Mouse (Mus musculus): ENCODE data around the gene Pgbd5. TPM values are rescaled to one million over a fixed set of nuclear protein-coding genes. Genes with fewer than 3 reads are reported as not detected.

The Pgbd5 gene
- total RNA-seq, 2 experiments from 2014 or later: 2.5 to 3.9 TPM

GRCm38 (mm10) chr8:124351636-124352035 is 87.8 kb downstream of the Pgbd5 start:
- intact Hi-C loops (cut with DNase I): no loop called here
- DNase-seq: no peak

- DNase-seq: peak; percentile 86 to 94
- intact Hi-C loops (cut with DNase I): loop anchor here (1.0 to 10.0 kb wide), 5 partner anchors 62 to 555 kb away; no protein-coding TSS in a partner anchor
Observed at GRCm38 (mm10) chr8:124349663-124350062, 89.8 kb downstream of the Pgbd5 start.

GRCm38 (mm10) chr8:124348087-124348486 is 91.4 kb downstream of the Pgbd5 start:
- DNase-seq: no peak
- intact Hi-C loops (cut with DNase I): loop anchor here (5.0 to 10.0 kb wide), 3 partner anchors 61 to 553 kb away; no protein-coding TSS in a partner anchor

GRCm38 (mm10) chr8:124346852-124347523 is 92.5 kb downstream of the Pgbd5 start:
- DNase-seq: peak; percentile 59 to 83
- intact Hi-C loops (cut with DNase I): loop anchor here (2.0 to 10.0 kb wide), 4 partner anchors 60 to 552 kb away; partner anchors contain the start of gene Galnt2

DNA sequence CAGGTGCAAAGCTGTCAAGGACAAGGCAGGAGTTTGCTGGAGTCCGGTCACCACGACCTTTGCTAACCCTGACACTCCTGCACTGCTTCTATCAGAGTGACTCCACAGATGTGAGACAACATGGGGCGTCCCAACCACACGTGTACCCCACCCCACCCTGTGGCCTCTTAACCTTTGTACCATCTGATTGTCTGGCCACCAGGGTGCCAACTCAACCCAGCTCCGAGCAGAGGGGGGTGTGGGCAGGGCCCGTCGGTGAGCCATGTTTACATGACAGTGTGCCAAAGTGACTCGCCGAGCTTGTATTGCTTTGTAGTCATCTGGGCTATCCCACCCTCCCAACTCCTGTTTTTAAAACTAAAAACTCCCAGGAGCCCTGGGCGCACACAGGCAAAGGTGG is 94.4 kb downstream of the Pgbd5 start:
- no peak for DNase-seq
- intact Hi-C loops (cut with DNase I): loop anchor here (5.0 to 10.0 kb wide), 3 partner anchors 58 to 550 kb away; no protein-coding TSS in a partner anchor

- no peak for DNase-seq
- intact Hi-C loops (cut with DNase I): loop anchor here (10.0 kb wide), 1 partner anchor 549 kb away; no protein-coding TSS in a partner anchor
Observed at GRCm38 (mm10) chr8:124343991-124344390, 95.5 kb downstream of the Pgbd5 start.

DNA sequence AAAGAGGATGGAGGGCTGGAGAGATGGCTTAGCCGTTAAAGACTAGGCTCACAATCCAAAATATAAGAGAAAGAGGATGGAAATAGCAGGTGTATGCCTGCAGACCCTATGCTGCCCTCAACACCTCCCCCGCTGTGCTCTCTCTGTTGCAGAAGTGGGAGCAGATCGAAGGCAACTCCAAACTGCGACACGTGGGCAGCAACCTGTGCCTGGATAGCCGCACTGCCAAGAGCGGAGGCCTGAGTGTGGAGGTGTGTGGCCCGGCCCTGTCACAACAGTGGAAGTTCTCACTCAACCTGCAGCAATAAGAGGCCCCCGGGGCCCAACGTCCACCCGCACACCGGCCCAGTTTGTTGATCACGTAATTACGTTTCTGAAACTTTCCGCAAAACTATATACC is 96.3 kb downstream of the Pgbd5 start:
- DNase-seq: no peak
- intact Hi-C loops (cut with DNase I): loop anchor here (10.0 kb wide), 1 partner anchor 548 kb away; no protein-coding TSS in a partner anchor

- no peak for DNase-seq
- intact Hi-C loops (cut with DNase I): loop anchor here (10.0 kb wide), 1 partner anchor 546 kb away; no protein-coding TSS in a partner anchor
Observed at GRCm38 (mm10) chr8:124340360-124341068, 98.9 kb downstream of the Pgbd5 start.

DNA sequence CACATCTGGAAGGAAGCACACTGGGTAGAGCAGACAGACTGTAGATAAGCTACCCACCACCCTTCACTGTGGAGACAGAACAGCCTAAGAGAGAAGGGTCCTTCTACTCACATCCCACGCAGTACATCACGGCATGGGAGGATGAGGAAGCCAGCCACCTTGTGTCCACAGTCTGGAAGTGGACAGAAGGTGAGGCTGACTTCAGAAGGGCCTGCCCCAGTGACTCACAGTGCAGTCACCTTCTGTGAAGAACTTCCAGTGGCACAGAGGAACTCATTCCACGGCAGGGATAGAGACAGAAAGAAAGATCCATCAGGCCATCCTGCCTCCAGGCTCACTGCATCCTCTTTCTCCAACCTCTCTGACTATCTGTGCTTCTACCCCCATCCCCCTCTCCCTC is 99.7 kb downstream of the Pgbd5 start:
- DNase-seq: no peak
- intact Hi-C loops (cut with DNase I): loop anchor here (10.0 kb wide), 1 partner anchor 545 kb away; no protein-coding TSS in a partner anchor

DNA sequence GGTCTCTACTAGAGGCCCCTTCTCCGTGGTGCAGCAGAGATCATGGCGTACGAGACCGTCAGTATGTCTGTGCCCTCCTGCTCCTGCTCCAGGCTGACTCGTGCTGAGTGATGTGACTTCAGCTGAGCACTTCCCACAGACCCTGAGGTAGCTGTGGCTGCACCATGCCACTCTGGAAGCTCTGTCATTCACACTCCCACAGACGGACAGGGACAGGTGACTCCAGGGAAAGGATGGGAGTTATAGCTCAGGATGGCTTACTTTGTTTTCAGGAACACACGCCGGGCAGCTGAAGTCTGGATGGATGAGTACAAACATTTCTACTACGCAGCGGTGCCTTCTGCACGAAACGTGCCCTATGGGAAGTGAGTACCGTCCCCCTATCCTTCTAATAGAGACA is 103.2 kb downstream of the Pgbd5 start:
- intact Hi-C loops (cut with DNase I): no loop called here
- DNase-seq: no peak

DNA sequence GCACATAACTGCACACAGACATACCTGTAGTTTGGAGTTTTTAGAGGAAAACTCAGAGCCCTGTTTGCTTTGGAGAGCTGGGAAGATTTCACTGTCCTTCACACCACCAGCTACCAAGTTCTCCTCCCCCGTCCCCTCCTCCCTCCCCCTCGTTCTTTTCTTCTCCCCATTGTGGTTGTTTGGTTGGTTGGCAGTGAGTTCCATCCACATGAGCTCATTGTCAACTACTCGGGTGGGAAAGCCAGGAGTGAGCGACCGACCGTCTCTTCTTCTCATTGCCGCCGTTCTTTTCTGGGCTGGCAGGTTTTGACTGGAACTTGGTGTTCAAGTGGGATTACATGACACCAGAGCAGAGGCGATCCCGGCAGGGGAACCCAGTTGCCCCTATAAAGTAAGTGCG is 107.8 kb downstream of the Pgbd5 start:
- DNase-seq: no peak
- intact Hi-C loops (cut with DNase I): no loop called here

GRCm38 (mm10) chr8:124331094-124331493 is 108.4 kb downstream of the Pgbd5 start:
- intact Hi-C loops (cut with DNase I): no loop called here
- DNase-seq: no peak

- intact Hi-C loops (cut with DNase I): no loop called here
- peak; percentile 38 to 49 for DNase-seq
Observed at GRCm38 (mm10) chr8:124330433-124330832, 109.0 kb downstream of the Pgbd5 start.

GRCm38 (mm10) chr8:124329690-124330089 is 109.8 kb downstream of the Pgbd5 start:
- intact Hi-C loops (cut with DNase I): no loop called here
- no peak for DNase-seq

DNA sequence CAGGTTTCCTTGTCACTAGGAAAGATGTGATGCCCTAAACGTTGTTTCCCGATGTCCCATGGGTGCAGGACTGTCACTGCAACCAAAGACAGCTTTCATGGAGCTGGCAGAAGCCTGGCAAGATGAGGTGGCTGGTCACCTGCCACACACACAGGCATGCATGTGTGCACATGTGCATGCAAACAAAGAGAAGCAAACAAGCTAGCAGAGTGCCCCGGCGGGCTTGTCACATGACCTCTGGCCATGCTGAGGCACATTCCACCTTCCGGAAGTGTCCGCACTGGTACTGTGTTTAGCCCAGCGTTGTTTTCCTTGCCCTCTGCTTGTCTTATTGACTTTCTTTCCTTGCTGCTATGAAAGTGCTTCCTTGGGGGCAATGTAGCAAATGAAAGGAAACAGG is 111.2 kb downstream of the Pgbd5 start:
- DNase-seq: no peak
- intact Hi-C loops (cut with DNase I): no loop called here

- intact Hi-C loops (cut with DNase I): no loop called here
- DNase-seq: peak; percentile 54 to 66
Observed at GRCm38 (mm10) chr8:124323356-124323755, 116.1 kb downstream of the Pgbd5 start.

GRCm38 (mm10) chr8:124321227-124321840 is 118.1 kb downstream of the Pgbd5 start:
- intact Hi-C loops (cut with DNase I): no loop called here
- no peak for DNase-seq

GRCm38 (mm10) chr8:124319316-124319652 is 120.2 kb downstream of the Pgbd5 start:
- intact Hi-C loops (cut with DNase I): loop anchor here (5.0 kb wide), 2 partner anchors 37 to 137 kb away; no protein-coding TSS in a partner anchor
- no peak for DNase-seq

Measured in heart, postnatal 10 days (tissue).